Mouse (Mus musculus) thymus, adult 18-20 months (tissue): Measurements from ENCODE around the gene Eef1g.

Experiments
- DNase-seq, 2 experiments: peaks; one replicate each; pipeline ENCODE4 v3.0.0; 2022; ENCODE audit warnings: mixed read lengths in 2 of 2

The Eef1g gene

DNA sequence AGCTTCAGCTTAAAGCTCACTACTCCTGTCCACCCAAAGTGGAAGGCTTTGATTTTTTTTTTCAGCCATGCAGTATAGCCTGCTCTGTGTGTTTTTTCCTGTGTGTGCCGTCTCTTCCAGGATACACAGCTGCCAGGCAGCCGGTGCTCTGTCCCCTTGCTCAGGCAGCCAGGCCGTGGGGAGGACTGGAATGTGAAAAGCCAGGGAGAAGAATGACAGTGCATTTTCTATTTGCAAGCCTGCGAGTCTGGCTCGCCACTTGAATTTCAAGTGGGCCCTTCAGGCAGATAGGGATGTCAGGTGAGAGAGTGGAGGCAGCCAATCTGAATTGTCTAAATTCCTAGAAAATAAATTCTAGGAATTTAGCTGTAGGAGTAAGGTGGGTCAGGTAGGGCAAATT, 61.0 kb downstream of the Eef1g start:
- no peak for DNase-seq
